Mouse (Mus musculus): ENCODE measurements at regions not wholly inside any gene's neighbourhood (a gene's known extent, or its start where the extent isn't known, plus 50 kb on each side); places are given as distances from the start of the nearest gene placed in this dataset.

- DNase-seq (ENCODE audit: extremely low spot score, low spot score) = no peak
- no peaks in the 10 kb centered on the region for H3K9me3 ChIP-seq
- H3K4me1 ChIP-seq = peaks cover 32% of the 10 kb centered on the region
- H3K4me3 ChIP-seq = no peak overlapping the region
- H3K36me3 ChIP-seq (replicated peaks) = no peaks in the 10 kb centered on the region
- peaks cover 33% of the 10 kb centered on the region for H3K27me3 ChIP-seq (ENCODE audit: poor library complexity, severe bottlenecking)
- H3K27ac ChIP-seq = 0 out of 2 replicates have a peak overlapping the region, but pooled peaks have one; percentile 27
These were observed 162.3 kb upstream of the Bmper start for GRCm38 (mm10) chr9:23060526-23060925.

DNA sequence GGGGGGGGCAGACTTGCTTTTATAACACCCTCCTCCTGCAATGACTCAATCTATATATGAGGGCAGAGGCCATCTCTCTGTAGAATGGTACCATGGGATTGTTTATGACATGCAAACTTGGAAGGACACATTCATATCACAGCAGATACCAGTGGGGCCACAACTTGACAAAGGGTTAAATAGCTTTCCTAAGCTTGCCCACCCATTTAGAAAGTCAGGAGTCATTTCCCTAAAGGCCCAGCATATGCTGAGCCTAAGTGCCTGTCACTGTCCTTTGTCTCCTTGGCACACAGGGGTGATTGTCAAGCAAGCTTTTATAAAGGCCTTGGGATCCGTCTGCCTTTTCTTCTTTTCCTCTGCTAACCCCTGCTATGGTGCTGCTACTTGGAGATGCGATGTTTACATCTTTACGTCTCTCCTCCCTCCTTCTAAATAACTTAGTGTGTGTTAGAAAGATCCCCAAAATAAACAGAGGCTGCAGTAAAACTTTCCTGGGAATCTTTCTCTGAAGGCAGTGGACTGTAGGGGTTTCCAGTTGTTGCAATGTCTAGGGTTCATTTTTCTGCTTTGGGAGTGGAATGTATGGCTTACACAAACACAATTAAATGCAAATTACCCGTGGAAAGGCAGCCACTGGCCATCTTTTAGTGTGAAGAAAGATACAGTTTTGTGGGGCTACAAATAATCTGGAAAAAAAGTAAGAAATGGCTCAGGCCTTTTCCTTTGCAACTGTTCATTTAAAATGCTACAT is 161.5 kb upstream of the Bmper start:
- no peak for DNase-seq (ENCODE audit: extremely low spot score, low spot score)
- peaks cover 32% of the 10 kb centered on the region for H3K4me1 ChIP-seq
- H3K27me3 ChIP-seq (ENCODE audit: poor library complexity, severe bottlenecking) = peaks cover 42% of the 10 kb centered on the region
- no peaks in the 10 kb centered on the region for H3K9me3 ChIP-seq
- no peaks in the 10 kb centered on the region for H3K36me3 ChIP-seq (replicated peaks)
- WGBS = 19% methylated on average over 4 of the region's 4 CpGs
- H3K4me3 ChIP-seq = no peak overlapping the region
- H3K27ac ChIP-seq = 0 out of 2 replicates have a peak overlapping the region, but pooled peaks have one; percentile 6

- Histone ChIP-seq H3K27ac (no peak overlapping the region), H3K27me3 (ENCODE audit: poor library complexity, severe bottlenecking) (peaks cover 50% of the 10 kb centered on the region), H3K4me3 (no peak overlapping the region), H3K4me1 (peaks cover 32% of the 10 kb centered on the region), H3K36me3 (replicated peaks) (no peaks in the 10 kb centered on the region), H3K9me3 (no peaks in the 10 kb centered on the region)
- DNase-seq (ENCODE audit: extremely low spot score, low spot score) = no peak
- 75% methylated on average over 8 of the region's 8 CpGs for WGBS
These were observed 160.7 kb upstream of the Bmper start for GRCm38 (mm10) chr9:23062057-23062655.

- Histone ChIP-seq H3K36me3 (replicated peaks) (no peaks in the 10 kb centered on the region), H3K4me3 (no peak overlapping the region), H3K9me3 (no peaks in the 10 kb centered on the region), H3K27me3 (ENCODE audit: poor library complexity, severe bottlenecking) (peaks cover 57% of the 10 kb centered on the region), H3K4me1 (peaks cover 32% of the 10 kb centered on the region), H3K27ac (no peak overlapping the region)
- no peak for DNase-seq (ENCODE audit: extremely low spot score, low spot score)
- 66% methylated on average over 7 of the region's 7 CpGs for WGBS
These were observed 160.0 kb upstream of the Bmper start for GRCm38 (mm10) chr9:23062656-23063444.

GRCm38 (mm10) chr9:23064001-23064400 is 158.9 kb upstream of the Bmper start:
- Histone ChIP-seq H3K4me1 (peaks cover 38% of the 10 kb centered on the region), H3K36me3 (replicated peaks) (no peaks in the 10 kb centered on the region), H3K27ac (no peak overlapping the region), H3K9me3 (no peaks in the 10 kb centered on the region), H3K4me3 (no peak overlapping the region), H3K27me3 (ENCODE audit: poor library complexity, severe bottlenecking) (peaks cover 62% of the 10 kb centered on the region)
- DNase-seq (ENCODE audit: extremely low spot score, low spot score) = no peak
- 89% methylated on average over 2 of the region's 2 CpGs for WGBS

GRCm38 (mm10) chr9:23064811-23065210 is 158.1 kb upstream of the Bmper start:
- Histone ChIP-seq H3K4me1 (peaks cover 45% of the 10 kb centered on the region), H3K4me3 (no peak overlapping the region), H3K27ac (no peak overlapping the region), H3K27me3 (ENCODE audit: poor library complexity, severe bottlenecking) (peaks cover 56% of the 10 kb centered on the region), H3K9me3 (no peaks in the 10 kb centered on the region), H3K36me3 (replicated peaks) (no peaks in the 10 kb centered on the region)
- 92% methylated on average over 3 of the region's 3 CpGs for WGBS
- DNase-seq (ENCODE audit: extremely low spot score, low spot score) = no peak

- WGBS = 64% methylated on average over 6 of the region's 6 CpGs
- H3K4me3 ChIP-seq = no peak overlapping the region
- H3K36me3 ChIP-seq (replicated peaks) = no peaks in the 10 kb centered on the region
- peaks cover 19% of the 10 kb centered on the region for H3K4me1 ChIP-seq
- H3K9me3 ChIP-seq = no peaks in the 10 kb centered on the region
- DNase-seq (ENCODE audit: extremely low spot score, low spot score) = no peak
- H3K27ac ChIP-seq = no peak overlapping the region
- H3K27me3 ChIP-seq (ENCODE audit: poor library complexity, severe bottlenecking) = peaks cover 90% of the 10 kb centered on the region
These were observed 154.6 kb upstream of the Bmper start for GRCm38 (mm10) chr9:23068101-23068791.

GRCm38 (mm10) chr9:23069161-23069560 is 153.7 kb upstream of the Bmper start:
- H3K27ac ChIP-seq = no peak overlapping the region
- peaks cover 19% of the 10 kb centered on the region for H3K4me1 ChIP-seq
- H3K4me3 ChIP-seq = no peak overlapping the region
- 53% methylated on average over 7 of the region's 7 CpGs for WGBS
- DNase-seq (ENCODE audit: extremely low spot score, low spot score) = no peak
- H3K27me3 ChIP-seq (ENCODE audit: poor library complexity, severe bottlenecking) = peaks cover 93% of the 10 kb centered on the region
- no peaks in the 10 kb centered on the region for H3K36me3 ChIP-seq (replicated peaks)
- H3K9me3 ChIP-seq = no peaks in the 10 kb centered on the region

DNA sequence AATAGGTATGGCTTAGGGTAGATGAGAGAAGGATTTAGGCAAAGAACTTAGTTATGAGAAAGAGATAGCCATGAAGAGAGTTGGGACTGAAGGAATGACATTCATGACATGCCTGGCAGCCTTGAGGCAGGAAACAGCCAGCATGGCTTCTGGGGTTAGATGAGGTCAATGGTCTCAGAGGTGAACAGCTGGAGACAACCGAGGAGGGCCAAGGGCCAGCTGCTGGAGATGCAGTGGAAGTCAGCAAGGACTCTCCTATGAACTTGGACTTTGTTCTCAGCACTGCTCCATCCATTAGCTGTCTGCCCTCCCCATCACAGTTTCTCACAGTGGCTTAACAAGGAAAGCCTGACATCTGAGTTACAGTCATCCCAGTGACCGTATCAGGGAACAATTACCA is 151.9 kb upstream of the Bmper start:
- Histone ChIP-seq H3K36me3 (replicated peaks) (no peaks in the 10 kb centered on the region), H3K27ac (no peak overlapping the region), H3K9me3 (no peaks in the 10 kb centered on the region), H3K4me1 (peaks cover 19% of the 10 kb centered on the region), H3K27me3 (ENCODE audit: poor library complexity, severe bottlenecking) (peaks cover 77% of the 10 kb centered on the region), H3K4me3 (no peak overlapping the region)
- no peak for DNase-seq (ENCODE audit: extremely low spot score, low spot score)
- 59% methylated on average over 2 of the region's 2 CpGs for WGBS

GRCm38 (mm10) chr9:23072741-23073140 is 150.1 kb upstream of the Bmper start:
- Histone ChIP-seq H3K36me3 (replicated peaks) (no peaks in the 10 kb centered on the region), H3K27ac (no peak overlapping the region), H3K9me3 (no peaks in the 10 kb centered on the region), H3K4me3 (no peak overlapping the region), H3K4me1 (peaks cover 19% of the 10 kb centered on the region), H3K27me3 (ENCODE audit: poor library complexity, severe bottlenecking) (peaks cover 59% of the 10 kb centered on the region)
- DNase-seq (ENCODE audit: extremely low spot score, low spot score) = no peak
- 90% methylated on average over 8 of the region's 8 CpGs for WGBS

- Histone ChIP-seq H3K36me3 (replicated peaks) (no peaks in the 10 kb centered on the region), H3K4me1 (peaks cover 16% of the 10 kb centered on the region), H3K9me3 (no peaks in the 10 kb centered on the region), H3K27me3 (ENCODE audit: poor library complexity, severe bottlenecking) (no peaks in the 10 kb centered on the region), H3K27ac (peak overlapping the region; percentile 81), H3K4me3 (peak overlapping the region; percentile 22; the same call in 1 of the 2 replicates)
- peak; percentile 74 for DNase-seq (ENCODE audit: extremely low spot score, low spot score)
- WGBS = 36% methylated on average over 17 of the region's 17 CpGs
These were observed 139.3 kb upstream of the Bmper start for GRCm38 (mm10) chr9:23083562-23083961.

DNA sequence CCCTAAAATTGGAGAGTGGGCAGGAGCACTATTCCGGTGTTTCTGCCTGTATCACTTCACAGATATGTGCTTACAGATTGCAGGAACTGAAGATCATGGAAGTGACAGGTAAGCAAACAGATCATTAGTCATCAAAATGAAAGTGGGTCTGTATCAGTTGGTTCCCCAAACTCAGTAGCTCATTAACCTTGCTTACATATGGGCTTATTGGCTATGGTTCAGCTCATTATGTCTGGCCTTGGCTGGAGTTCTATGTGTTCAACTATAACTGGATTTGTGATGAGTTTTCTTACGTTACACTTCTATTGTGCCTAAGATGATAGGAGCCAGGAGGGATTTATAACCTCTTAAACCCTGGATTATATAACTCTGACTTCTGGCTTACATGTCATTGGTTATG is 133.5 kb upstream of the Bmper start:
- WGBS = 88% methylated on average over 2 of the region's 2 CpGs
- Histone ChIP-seq H3K27ac (no peak overlapping the region), H3K27me3 (ENCODE audit: poor library complexity, severe bottlenecking) (no peaks in the 10 kb centered on the region), H3K36me3 (replicated peaks) (no peaks in the 10 kb centered on the region), H3K9me3 (no peaks in the 10 kb centered on the region), H3K4me1 (peaks cover under 1% of the 10 kb centered on the region; the same call in 1 of the 2 replicates), H3K4me3 (no peak overlapping the region)
- DNase-seq (ENCODE audit: extremely low spot score, low spot score) = no peak

Data from forebrain, embryonic 10.5 days (tissue).